Mouse (Mus musculus) CH12.LX (cell line): Measurements from ENCODE around the gene Mvb12b.

Experiments used
- CTCF ChIP-seq, 2 experiments: IDR thresholded peaks in 1 of 2; conservative IDR thresholded peaks in 1 of 2; 2 replicates each; pipeline ENCODE4 v1.5.1; 2011 to 2012; ENCODE audit warnings: low read depth in 2 of 2, low read length in 2 of 2, improper control_type of control experiment in 1 of 2, inconsistent platforms in 1 of 2, mild to moderate bottlenecking in 1 of 2, moderate library complexity in 1 of 2
- EP300 ChIP-seq: IDR thresholded peaks from 2 replicates; pipeline ENCODE4 v1.6.1; 2011; ENCODE audit warnings: low read length, improper control_type of control experiment
- MEF2A ChIP-seq: IDR thresholded peaks from 2 replicates; pipeline ENCODE4 v1.6.1; 2014; ENCODE audit warnings: low read depth, mild to moderate bottlenecking, inconsistent platforms, low read length, improper control_type of control experiment, borderline replicate concordance
- POLR2A ChIP-seq: IDR thresholded peaks from 2 replicates; pipeline ENCODE4 v1.6.1; 2011; ENCODE audit warnings: low read depth, mild to moderate bottlenecking, improper control_type of control experiment, low read length
- SMC3 ChIP-seq: IDR thresholded peaks from 2 replicates; pipeline ENCODE4 v1.6.1; 2011; ENCODE audit warnings: low read depth, low read length, improper control_type of control experiment
- UBTF ChIP-seq: IDR thresholded peaks from 2 replicates; pipeline ENCODE4 v1.6.1; 2012; ENCODE audit warnings: low read depth, mild to moderate bottlenecking, inconsistent platforms, low read length, improper control_type of control experiment, moderate library complexity

DNA sequence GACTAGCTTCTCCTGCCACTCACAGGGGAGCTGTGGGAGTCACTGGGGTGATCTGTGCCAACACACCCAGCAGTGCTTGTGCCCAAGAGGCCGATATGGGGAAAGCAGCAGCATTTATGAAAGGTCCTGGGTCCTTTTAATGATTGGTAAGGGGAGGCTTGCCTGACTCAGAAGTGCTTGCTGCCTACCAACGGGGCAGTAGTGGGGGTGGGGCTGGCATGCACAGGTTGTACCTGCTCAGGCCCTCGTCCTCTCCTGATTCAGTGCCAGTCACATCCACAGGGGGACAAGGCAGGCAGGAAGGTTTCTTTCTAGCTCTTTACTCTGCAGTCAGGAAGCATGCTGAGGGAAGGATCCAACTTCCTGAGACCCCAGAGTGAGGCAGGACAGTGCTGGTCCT lies 150.6 kb downstream of the Mvb12b start:
- TF ChIP-seq CTCF (conservative IDR thresholded peaks at IDR 0.05 in 1 of 2, IDR thresholded peaks at IDR 0.05 in 1 of 2; ENCODE audit: low read depth in 2 of 2, low read length in 2 of 2): no peak
- TF ChIP-seq POLR2A: no peak
- no peak for TF ChIP-seq EP300
- no peak for TF ChIP-seq MEF2A
- no peak for TF ChIP-seq SMC3
- TF ChIP-seq UBTF: no peak
